Mouse (Mus musculus): ENCODE results near the gene Irgm1. TPM values are rescaled to one million over a fixed set of nuclear protein-coding genes. Genes with fewer than 3 reads are reported as not detected.
"Not testable (repeated sequence)": the region's sequence is repeated elsewhere in the genome, so short reads cannot be mapped to it uniquely, and the experiment has no call there.

The Irgm1 gene
- polyA plus RNA-seq (2012; rRNA removed), result 12.7 and 14.8 TPM in 2 replicates

GRCm38 (mm10) chr11:48871201-48871772 is at the start of gene Irgm1:
Irgm1 (minus strand) TSS chr11:48871683.
- no peak for DNase-seq (ENCODE audit: low read depth)

DNA sequence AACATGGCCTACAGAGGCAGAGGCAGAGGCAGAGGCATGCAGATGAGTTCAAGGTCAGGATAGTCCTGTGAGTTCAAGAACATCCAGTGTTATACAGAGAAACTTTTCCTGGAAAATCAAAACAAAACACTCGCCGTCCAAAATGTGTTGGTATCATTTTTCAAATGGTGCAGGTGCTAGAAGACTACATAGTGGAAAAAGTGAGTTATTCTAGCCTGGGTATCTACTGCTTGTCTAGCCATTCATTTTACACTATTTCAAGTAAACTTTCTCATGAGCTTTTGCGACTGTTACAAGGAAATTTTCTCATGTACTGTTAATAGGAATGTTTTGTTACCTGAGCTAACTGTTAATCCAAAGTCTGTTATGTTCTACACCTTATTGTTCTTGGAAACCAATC is 46.9 kb upstream of the Irgm1 start:
- DNase-seq (ENCODE audit: low read depth), result no peak

GRCm38 (mm10) chr11:48913611-48914010 is 42.1 kb upstream of the Irgm1 start:
- DNase-seq (ENCODE audit: low read depth), result no peak

- no peak for DNase-seq (ENCODE audit: low read depth)
These were observed 37.0 kb upstream of the Irgm1 start for GRCm38 (mm10) chr11:48908459-48908858.

DNA sequence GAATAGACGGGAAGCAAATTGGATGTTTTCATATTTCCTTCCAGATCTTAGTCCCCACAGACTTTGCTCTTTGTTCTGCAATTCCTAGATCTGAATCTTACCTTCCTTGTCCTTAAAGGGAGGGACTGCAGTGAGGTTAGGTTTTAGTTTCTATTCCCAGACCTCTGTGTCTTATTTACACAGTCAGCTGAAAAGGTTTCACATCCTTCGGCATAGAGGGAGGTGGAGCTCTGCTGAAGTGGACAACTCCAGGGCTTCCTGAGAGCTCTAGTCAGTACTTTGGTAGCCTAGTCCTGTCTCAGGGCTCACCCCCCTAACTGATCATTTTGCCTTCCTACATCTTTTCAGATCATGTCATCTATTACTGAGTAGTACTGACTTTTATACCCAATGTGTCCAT is 30.5 kb upstream of the Irgm1 start, which contains the start of gene Gm5431:
Gene Gm5431 (minus strand): TSS at position 194 of the 400 bp plus-strand sequence.
- DNase-seq (ENCODE audit: low read depth), result no peak

DNA sequence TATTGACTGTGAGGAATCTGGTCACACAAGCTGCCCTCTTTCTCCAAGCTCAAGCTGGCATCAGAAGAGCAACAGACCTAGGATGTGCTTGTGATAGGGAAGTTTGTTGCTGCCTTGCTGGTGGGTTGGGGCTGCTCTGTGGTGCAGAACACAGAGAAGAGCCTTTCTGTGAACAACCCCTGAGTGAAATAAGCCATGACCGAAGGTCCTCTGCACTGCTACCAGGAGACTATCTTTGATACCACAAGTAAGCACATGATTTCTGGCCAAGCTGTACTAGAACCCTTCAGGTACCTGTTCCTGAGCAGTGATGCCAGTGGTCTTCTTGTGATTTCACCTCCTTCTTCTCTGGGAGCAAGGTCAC is 30.1 kb upstream of the Irgm1 start:
- DNase-seq (ENCODE audit: low read depth), result not testable (repeated sequence)

- DNase-seq (ENCODE audit: low read depth), result not testable (repeated sequence)
These were observed 29.4 kb upstream of the Irgm1 start for GRCm38 (mm10) chr11:48900654-48901566.

GRCm38 (mm10) chr11:48898812-48899431 is 27.4 kb upstream of the Irgm1 start:
- no peak for DNase-seq (ENCODE audit: low read depth)

DNA sequence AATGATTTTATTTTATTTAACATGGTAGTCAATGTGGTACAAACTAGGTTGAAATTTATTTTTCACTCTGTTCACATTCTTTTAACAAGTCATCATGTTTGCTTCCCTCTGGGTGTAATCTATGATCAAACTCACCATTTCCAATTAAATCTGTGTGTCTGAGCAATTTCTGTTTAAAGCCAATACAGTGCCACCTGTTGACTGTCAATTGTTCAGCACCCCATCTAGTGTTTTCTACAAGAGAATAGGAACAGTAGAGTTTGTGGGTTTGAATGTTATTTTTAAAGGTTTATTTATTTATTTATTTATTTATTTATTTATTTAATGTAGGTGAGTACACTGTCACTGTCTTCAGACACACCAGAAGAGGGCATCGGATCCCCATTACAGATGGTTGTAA is 5.2 kb upstream of the Irgm1 start:
- DNase-seq (ENCODE audit: low read depth), result no peak

DNA sequence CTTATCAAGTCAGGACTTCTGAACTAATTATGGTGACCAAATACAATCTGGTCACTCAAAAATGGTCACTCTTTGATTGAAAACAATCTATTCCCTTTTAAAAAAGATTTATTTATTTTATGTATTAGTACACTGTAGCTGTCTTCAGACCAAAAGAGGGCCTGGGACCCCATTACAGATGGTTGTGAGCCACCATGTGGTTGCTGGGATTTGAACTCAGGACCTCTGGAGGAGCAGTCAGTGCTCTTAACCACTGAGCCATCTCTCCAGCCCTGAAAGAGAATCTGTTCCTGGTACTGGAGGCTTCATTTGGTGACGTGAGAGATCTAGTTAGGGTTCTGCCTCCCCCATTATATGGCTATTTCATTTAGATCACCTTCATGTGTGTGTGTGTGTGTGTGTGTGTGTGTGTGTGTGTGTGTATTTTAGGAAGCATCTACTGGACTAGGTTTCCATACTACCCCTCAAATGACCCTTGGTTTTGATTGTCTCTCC is 3.9 kb upstream of the Irgm1 start:
- not testable (repeated sequence) for DNase-seq (ENCODE audit: low read depth)

DNA sequence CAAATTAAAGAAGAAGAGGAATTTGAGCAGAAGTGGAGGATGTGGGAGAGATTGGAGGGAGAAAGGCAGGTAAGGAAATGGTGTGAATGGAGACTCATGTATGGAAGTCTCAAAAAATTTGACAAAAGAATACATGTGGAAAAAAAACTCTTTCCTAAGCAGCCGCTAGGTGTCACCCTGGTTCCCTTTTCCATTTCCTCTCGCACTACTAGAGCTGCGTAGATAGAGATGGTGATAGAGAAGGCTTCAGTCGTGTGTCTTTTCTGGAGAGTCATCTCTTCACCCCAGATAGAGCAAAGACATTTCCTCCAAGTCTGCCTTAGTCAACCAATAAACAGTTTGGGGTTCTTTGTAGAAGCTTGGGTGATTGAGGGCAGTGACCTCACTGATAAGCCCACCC is 3.0 kb upstream of the Irgm1 start:
- DNase-seq (ENCODE audit: low read depth), result no peak

GRCm38 (mm10) chr11:48873591-48874290 is 2.3 kb upstream of the Irgm1 start:
- DNase-seq (ENCODE audit: low read depth), result no peak

GRCm38 (mm10) chr11:48872695-48873300 is 1.3 kb upstream of the Irgm1 start:
- no peak for DNase-seq (ENCODE audit: low read depth)

- DNase-seq (ENCODE audit: low read depth), result no peak
These were observed 496 bp upstream of the Irgm1 start for GRCm38 (mm10) chr11:48871817-48872541.

DNA sequence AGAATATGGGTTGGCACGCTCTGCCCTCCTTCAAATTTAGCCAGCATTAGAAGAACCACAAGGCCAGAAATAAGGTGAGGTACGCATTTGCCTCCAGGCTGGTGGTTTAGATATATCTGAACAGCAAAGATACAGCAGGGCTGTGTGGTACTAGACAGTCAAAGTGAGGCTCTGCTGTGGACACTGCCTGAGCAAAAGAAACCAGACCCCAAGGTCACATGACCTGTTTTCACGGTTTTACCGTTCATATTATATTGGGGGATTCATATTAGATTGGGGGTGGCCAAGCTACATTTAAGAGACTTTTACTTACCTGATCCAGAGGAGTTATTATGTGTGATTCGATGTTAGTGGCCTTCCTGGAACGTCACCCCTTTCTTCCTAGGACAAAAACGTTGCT is 702 bp downstream of the Irgm1 start:
- DNase-seq (ENCODE audit: low read depth), result no peak

DNA sequence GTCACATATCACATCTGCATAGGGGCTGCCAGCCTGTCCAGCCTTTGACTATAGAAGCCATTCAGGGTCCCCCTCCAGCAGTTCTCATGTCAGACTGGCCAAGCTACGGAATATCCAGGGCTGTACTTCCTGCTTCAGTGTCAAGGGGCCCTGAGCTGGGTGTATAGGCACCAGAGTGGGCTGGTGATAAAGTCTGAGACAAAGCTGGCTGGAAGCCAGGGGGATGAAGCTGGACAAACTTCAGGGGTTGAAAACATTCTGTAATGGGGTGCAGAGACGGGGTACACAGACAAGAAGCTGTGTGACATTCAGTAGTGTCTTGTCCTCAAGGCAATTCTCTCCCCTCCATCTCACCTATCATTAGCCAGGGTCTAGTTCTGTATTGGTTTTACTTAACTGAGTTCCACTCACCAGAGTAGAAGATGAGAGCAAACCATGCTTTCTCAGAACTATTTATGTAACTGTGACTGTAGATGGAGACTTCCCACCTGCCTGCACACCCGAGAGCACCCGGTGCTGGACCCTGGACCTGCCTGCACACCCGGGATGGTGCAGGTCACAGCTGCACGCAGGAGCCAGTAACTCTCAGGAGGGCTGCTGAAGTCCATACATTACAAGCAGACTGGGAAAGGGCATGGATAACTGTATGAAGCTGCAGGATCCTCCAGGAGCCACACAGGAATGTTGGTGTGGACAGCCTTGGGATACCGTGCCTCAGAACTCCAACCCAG is 1.9 kb downstream of the Irgm1 start:
- no peak for DNase-seq (ENCODE audit: low read depth)

DNA sequence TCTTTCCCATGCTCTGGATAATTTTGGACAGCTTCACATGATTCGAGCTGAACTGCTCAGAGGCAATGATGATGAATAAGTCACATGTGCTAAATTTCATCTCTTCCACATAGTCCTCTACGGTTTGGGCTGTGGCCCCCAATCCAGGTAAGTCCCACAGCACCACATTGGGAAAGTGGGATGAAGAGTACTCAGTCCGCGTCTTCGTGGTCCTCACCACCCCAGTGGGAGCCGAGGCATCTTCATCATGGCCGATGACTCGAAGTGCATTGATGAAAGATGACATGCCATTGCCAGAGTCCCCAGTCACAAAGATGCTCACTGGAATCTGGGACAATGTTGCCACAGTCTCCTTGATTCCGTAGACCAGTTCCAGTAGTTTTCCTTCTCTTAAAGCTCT is 5.0 kb downstream of the Irgm1 start:
- DNase-seq (ENCODE audit: low read depth), result no peak

GRCm38 (mm10) chr11:48863808-48864207 is 7.7 kb downstream of the Irgm1 start:
- DNase-seq (ENCODE audit: low read depth), result no peak

DNA sequence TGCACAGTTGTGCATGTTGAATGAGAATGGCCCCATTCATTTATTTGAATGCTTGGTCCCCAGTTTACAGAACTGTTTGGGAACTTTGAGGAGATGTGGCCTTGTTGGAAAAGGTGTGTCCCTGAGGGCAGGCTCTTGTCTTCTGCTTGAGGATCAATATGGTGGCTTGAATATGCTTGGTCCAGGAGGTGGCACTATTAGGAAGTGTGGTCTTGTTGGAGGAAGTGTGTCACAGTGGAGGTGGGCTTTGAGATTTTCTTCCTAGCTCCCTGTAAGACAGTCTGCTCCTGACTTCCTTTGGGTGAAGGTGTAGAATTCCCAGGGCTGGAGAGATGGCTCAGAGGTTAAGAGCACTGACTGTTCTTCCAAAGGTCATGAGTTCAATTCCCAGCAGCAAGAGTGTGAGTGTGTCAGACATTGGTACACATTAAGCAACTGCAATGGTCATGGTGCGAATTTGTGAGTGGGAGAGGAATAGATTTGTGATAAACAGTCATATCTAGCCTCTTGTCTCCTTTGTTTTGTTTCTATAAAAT is 8.6 kb downstream of the Irgm1 start:
- DNase-seq (ENCODE audit: low read depth), result no peak

DNA sequence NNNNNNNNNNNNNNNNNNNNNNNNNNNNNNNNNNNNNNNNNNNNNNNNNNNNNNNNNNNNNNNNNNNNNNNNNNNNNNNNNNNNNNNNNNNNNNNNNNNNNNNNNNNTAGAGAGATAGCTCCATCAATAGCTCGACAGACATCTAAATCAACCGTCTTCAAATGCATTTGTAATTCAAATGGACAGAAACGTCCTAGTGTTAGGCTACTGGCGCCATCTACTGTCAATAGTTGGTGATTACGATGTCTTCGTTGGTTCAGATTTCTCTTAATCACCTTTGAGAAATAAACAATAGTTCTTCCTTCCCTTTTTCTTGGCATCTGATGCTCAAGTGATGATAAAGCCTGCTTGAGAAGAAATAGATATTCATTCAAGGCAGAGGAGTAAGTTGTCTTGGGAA is 12.5 kb downstream of the Irgm1 start:
- no peak for DNase-seq (ENCODE audit: low read depth)

Measured in gonadal fat pad, adult 2 months (tissue).